Mouse (Mus musculus) kidney, adult 8-10 months (tissue): Measurements from ENCODE around the gene Olfr850.

Source experiments
- DNase-seq, 2 experiments: peaks; one replicate each; pipeline ENCODE4 v3.0.0; 2022

Olfr850 gene

GRCm38 (mm10) chr9:19478148-19478547 is at the start of gene Olfr850:
Olfr850 (minus strand) TSS chr9:19478248.
- DNase-seq: no peak

DNA sequence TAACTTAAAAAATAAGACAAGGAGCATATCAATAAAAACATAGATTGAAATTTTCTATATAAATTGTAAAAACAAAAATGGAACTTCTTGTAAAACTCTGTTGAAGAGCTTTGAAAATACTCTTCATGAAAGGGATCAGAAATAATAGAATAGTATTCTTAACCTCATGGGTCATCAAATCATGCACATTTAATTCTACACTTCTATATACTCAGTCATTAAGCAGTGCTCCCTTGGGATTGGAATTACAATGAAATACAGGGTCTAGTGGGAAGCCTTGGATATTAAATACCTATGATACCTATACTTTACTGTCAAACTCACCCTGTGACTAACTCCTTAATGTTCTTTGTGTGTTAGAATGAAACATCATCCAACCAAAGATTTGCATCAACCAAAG is 14.9 kb upstream of the Olfr850 start, which contains the start of gene Olfr851:
Olfr851 (plus strand) TSS at position 301 of the 400 bp plus-strand sequence.
- no peak for DNase-seq

- DNase-seq: no peak
These were observed 38.1 kb downstream of the Olfr850 start, which contains the start of gene Olfr849 for GRCm38 (mm10) chr9:19439966-19440365. Olfr849 (plus strand) TSS chr9:19440266.
